Mouse (Mus musculus): ENCODE measurements around the gene Dppa5a. TPM values are rescaled to one million over a fixed set of nuclear protein-coding genes. Genes with fewer than 3 reads are reported as not detected.
"Not testable (repeated sequence)": the region's sequence is repeated elsewhere in the genome, so short reads cannot be mapped to it uniquely, and the experiment has no call there.

Gene Dppa5a
- total RNA-seq (2017) = not detected in 2 replicates

DNA sequence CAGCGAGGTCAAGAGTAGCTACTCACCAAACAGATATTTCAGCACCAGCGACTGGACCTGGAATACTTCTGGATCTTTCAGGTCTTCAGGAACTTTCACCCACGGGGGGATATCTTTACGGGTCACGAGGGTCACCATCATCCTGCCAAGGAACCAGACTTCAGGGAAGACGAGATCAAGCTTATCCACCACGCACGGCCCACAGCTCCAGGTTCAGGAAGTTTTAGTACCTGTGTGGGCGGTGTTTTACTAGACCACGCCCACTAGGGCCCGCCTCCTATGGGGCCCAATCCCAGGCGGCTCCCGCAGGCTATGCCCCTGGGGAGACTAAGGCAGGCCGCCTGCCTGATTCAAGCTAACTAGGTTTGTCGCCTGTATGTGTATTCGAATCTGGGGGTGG, at the start of gene Dppa5a:
TSS of gene Dppa5a (minus strand) at position 219 of the 400 bp plus-strand sequence.
- not testable (repeated sequence) for ATAC-seq (replicated peaks; ENCODE audit: low read depth, poor library complexity, severe bottlenecking)

GRCm38 (mm10) chr9:78401596-78401995, 33.6 kb upstream of the Dppa5a start:
- ATAC-seq (replicated peaks; ENCODE audit: low read depth, poor library complexity, severe bottlenecking) = no peak

GRCm38 (mm10) chr9:78400570-78400969, 32.6 kb upstream of the Dppa5a start:
- no peak for ATAC-seq (replicated peaks; ENCODE audit: low read depth, poor library complexity, severe bottlenecking)

DNA sequence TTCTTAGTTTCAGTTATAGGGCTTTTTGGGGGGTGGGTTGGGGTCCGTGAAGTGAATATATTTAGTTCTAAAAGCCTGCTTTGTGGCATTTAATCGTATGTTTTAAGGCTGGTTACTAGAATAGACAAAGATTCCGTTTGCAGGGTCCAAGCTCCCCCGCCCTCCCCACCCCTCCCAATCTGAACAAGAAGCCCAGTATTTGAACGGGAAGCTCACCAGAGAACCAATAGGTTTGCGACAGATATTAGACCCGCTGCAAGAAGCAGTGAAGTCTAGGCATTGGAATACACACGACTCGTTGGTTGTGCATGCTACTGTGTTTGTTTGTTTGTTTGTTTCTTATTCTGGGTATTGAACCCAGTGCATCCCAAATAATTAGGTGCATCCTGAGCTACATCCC, 28.5 kb upstream of the Dppa5a start:
- ATAC-seq (replicated peaks; ENCODE audit: low read depth, poor library complexity, severe bottlenecking) = no peak

DNA sequence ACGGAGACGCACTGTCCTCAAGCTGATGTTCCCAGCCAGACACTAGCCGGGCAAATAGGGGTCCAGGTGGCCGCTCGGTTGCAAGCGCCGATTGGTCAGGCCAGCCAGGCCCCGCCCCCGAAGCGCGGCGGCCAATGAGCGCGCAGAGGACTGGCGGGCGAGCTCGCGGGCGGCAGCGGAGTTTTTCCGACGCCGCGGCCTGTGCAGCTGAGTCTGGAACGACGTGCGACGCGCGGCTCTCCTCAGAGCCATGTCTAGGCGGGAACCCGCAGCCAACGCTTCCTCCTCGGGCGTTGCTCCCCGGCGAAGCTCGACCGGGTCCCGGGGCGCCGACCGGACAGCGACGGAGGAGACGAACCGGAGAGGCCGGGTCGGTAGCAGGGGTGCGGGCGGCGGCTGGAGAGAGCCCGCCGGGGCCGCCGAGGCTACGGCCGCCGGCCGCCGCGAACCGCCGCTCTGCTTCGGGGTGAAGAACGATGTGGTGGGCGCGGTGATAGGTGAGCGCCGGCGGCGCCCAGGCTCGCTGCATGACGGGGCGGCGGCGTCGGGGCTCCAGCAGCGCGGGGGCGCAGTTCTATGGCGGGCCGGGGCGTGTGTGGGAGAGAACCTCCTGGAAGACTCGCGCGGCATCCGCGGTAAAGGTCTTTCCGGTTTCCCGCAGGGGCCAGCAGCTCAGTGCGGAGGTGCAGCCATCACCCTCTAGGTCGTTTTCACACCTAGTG, 27.8 kb upstream of the Dppa5a start, which contains the start of gene Ddx43:
TSS of gene Ddx43 (plus strand) at position 148 of the 722 bp plus-strand sequence.
- ATAC-seq (replicated peaks; ENCODE audit: low read depth, poor library complexity, severe bottlenecking) = peak; percentile 67

GRCm38 (mm10) chr9:78395244-78395629, 27.3 kb upstream of the Dppa5a start:
- ATAC-seq (replicated peaks; ENCODE audit: low read depth, poor library complexity, severe bottlenecking) = no peak

DNA sequence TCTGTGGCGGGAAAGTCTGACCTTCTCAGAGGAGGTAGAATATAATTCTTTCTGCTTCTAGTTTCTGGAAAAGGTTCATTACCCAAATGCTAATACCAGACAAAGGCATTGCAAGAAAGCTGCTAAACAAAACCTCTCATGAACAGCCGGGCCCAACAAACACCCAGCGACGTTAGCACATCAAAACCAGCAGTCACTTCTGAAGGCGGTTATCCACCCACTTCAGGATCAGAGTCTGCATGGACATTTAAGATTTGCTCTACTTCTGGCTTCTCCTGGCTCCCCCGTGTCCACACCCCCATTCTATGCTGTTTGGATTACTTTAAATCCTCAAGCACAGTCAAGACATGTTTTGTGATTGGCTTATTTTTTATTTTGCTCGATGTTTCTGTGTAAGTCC, 26.6 kb upstream of the Dppa5a start:
- ATAC-seq (replicated peaks; ENCODE audit: low read depth, poor library complexity, severe bottlenecking) = no peak

GRCm38 (mm10) chr9:78393741-78394140, 25.8 kb upstream of the Dppa5a start:
- no peak for ATAC-seq (replicated peaks; ENCODE audit: low read depth, poor library complexity, severe bottlenecking)

DNA sequence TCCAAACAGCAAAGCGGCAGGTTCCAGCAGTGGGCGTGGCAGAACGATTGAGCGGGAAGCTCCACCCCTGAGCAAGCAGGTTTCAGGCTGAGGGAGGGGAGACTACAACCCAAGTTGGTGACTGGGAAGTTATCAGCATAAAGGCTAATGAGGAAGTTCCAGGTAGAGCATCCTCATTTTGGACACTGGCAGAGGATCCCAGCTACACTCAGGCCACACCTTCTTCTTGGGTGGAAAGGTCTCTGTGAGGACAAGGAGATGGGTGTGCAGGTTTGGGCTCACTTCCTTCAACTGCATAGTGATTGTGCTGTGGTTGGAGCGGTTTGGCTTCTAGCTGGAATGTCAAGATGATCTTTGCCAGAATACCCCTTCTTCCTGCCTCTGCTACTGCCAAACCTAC, 22.0 kb upstream of the Dppa5a start:
- ATAC-seq (replicated peaks; ENCODE audit: low read depth, poor library complexity, severe bottlenecking) = peak; percentile 60

GRCm38 (mm10) chr9:78386947-78387346, 19.0 kb upstream of the Dppa5a start:
- ATAC-seq (replicated peaks; ENCODE audit: low read depth, poor library complexity, severe bottlenecking) = no peak

DNA sequence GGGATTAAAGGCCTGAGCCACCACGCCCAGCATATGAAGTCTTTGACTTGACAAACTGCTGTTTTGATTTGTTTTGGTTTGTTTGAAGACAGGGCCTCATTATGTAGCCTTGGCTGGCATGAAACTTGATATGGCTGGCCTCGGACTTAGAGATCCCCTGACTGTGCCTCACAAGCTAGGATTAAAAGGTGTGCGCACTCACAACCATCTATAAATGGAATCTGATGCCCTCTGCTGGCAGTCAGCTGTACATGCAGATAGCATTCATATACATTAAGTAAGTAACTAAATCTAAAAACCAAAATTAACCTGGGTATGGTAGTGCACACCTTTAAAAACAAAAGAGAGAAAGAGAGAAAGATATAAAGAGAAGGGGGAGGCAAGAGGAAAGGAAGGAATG, 17.9 kb upstream of the Dppa5a start:
- ATAC-seq (replicated peaks; ENCODE audit: low read depth, poor library complexity, severe bottlenecking) = peak; percentile 52

DNA sequence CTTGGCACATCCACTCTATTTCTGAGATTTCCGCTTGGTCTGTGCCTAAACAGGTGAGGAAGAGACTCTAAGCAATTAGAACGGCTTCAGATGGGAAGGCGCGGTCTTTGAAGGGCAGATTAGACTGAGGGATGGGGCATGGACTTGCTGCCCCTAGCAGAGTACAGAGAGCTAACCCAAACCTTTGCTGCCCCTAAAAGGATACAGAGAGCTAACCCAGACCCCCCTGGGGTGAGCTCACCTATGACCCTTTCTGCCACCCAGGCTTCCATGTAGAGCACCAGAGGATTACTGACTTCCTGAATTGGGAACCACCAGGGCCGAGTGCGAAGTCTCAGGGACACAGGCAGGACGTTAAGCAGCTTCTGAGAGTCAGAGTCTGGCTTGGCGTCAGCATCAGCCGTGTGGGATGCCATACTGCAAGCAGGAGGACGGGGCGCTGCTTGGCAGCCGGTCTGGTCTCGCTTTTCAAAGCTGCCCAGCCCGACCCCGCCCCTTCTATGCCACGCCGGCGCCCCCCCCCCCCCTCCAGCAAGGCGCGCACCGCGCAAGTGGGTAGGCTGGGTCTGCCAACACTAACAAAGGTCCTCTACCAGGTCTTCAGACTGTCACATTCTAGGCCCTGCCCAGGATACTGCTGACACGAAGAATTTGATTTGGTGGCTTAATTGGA, 10.3 kb upstream of the Dppa5a start, which contains the start of gene Ooep:
TSS of gene Ooep (minus strand) at position 613 of the 673 bp plus-strand sequence.
- peak; percentile 82 for ATAC-seq (replicated peaks; ENCODE audit: low read depth, poor library complexity, severe bottlenecking)

GRCm38 (mm10) chr9:78377546-78377945, 9.6 kb upstream of the Dppa5a start:
- ATAC-seq (replicated peaks; ENCODE audit: low read depth, poor library complexity, severe bottlenecking) = no peak

- ATAC-seq (replicated peaks; ENCODE audit: low read depth, poor library complexity, severe bottlenecking) = no peak
These were observed 7.5 kb upstream of the Dppa5a start for GRCm38 (mm10) chr9:78375486-78375885.

- no peak for ATAC-seq (replicated peaks; ENCODE audit: low read depth, poor library complexity, severe bottlenecking)
These were observed 7.0 kb upstream of the Dppa5a start for GRCm38 (mm10) chr9:78374885-78375389.

- ATAC-seq (replicated peaks; ENCODE audit: low read depth, poor library complexity, severe bottlenecking) = no peak
These were observed 6.4 kb upstream of the Dppa5a start for GRCm38 (mm10) chr9:78374397-78374796.

- ATAC-seq (replicated peaks; ENCODE audit: low read depth, poor library complexity, severe bottlenecking) = no peak
These were observed 5.0 kb upstream of the Dppa5a start for GRCm38 (mm10) chr9:78372827-78373504.

DNA sequence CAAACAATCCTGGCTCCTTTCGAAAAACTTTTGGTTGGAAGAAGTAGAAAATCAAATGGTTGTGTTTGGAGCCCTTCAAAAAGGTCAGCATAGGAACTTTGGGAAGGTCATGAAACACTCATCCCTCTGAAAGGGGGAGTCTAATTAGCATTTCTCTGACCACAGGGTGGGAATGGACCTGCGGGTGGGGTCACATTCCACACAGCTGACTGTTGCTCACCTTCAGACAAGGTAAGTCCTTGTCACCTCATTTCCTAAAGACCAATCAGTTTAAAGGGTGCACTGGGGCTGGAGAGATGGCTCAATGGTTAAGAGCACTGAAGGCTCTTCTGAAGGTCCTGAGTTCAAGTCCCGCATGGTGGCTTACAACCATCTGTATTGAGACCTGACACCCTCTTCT, 3.5 kb upstream of the Dppa5a start:
- no peak for ATAC-seq (replicated peaks; ENCODE audit: low read depth, poor library complexity, severe bottlenecking)

DNA sequence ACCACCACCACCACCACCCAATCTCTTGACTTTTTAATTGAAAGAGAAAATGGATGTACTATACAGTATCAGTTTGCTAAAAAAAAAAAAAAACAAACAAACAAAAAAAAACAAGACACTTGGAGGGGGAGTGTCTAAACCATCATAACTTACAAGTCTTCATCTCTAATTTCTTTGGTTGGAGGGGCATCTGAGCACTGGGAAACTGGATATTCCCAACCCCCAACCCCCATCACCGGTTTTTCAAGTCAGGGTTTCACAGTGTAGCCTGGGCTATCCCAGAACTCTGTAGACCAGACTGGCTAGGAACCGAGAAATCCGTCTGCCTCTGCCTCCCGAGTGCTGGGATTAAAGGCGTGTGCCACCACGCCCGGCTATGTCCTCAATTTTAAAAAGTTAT, 1.8 kb upstream of the Dppa5a start:
- ATAC-seq (replicated peaks; ENCODE audit: low read depth, poor library complexity, severe bottlenecking) = no peak

DNA sequence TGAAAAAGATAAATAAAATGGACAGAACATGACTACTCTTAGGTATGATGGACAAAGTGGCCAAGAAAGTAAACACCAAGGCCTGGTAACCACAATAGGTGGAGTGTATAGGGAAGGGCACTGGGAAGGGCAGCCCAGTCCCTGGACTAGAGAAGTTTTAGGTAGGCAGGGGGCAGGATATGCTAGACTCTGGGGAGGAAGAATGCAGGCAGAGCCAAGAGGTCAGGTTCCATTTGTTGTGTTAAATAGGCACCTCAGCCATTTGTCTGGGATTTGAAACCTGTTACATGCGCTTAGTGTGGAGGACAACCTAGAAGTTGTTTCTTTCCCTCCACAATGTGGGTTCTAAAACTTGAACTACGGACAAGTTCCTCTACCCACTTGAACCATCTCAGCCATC, 1.4 kb upstream of the Dppa5a start:
- ATAC-seq (replicated peaks; ENCODE audit: low read depth, poor library complexity, severe bottlenecking) = no peak

Data from common myeloid progenitor, adult 5-6 weeks (primary cell).